Mouse (Mus musculus): ENCODE data around the gene Pdlim4. TPM values are rescaled to one million over a fixed set of nuclear protein-coding genes. Genes with fewer than 3 reads are reported as not detected.
A peak's percentile ranks its signal among the peaks of the same experiment; 100 is the strongest.

The Pdlim4 gene
- total RNA-seq (2022), result 1 to 10 TPM; 3.2 to 5.4 (median 3.9) TPM

- DNase-seq (ENCODE audit: low spot score in 2 of 2), result no peak
These were observed at the start of gene Pdlim4 for GRCm38 (mm10) chr11:54068520-54069371. Gene Pdlim4 (minus strand): TSS chr11:54069014.

- DNase-seq (ENCODE audit: low spot score in 2 of 2), result no peak
These were observed 48.3 kb upstream of the Pdlim4 start for GRCm38 (mm10) chr11:54117096-54117495.

GRCm38 (mm10) chr11:54116406-54116805 is 47.6 kb upstream of the Pdlim4 start:
- no peak for DNase-seq (ENCODE audit: low spot score in 2 of 2)

GRCm38 (mm10) chr11:54115911-54116310 is 47.1 kb upstream of the Pdlim4 start:
- no peak for DNase-seq (ENCODE audit: low spot score in 2 of 2)

GRCm38 (mm10) chr11:54115301-54115700 is 46.5 kb upstream of the Pdlim4 start:
- DNase-seq (ENCODE audit: low spot score in 2 of 2), result no peak

- no peak for DNase-seq (ENCODE audit: low spot score in 2 of 2)
These were observed 45.9 kb upstream of the Pdlim4 start for GRCm38 (mm10) chr11:54114746-54115145.

- DNase-seq (ENCODE audit: low spot score in 2 of 2), result peak in 1 of 2 experiments; percentile 39
These were observed 44.5 kb upstream of the Pdlim4 start for GRCm38 (mm10) chr11:54113352-54113751.

GRCm38 (mm10) chr11:54112920-54113319 is 44.1 kb upstream of the Pdlim4 start:
- peak; percentile 96 to 97 for DNase-seq (ENCODE audit: low spot score in 2 of 2)

GRCm38 (mm10) chr11:54111976-54112741 is 43.3 kb upstream of the Pdlim4 start:
- DNase-seq (ENCODE audit: low spot score in 2 of 2), result peak in 1 of 2 experiments; percentile 73

GRCm38 (mm10) chr11:54111291-54111690 is 42.5 kb upstream of the Pdlim4 start:
- no peak for DNase-seq (ENCODE audit: low spot score in 2 of 2)

GRCm38 (mm10) chr11:54108894-54109293 is 40.1 kb upstream of the Pdlim4 start:
- no peak for DNase-seq (ENCODE audit: low spot score in 2 of 2)

GRCm38 (mm10) chr11:54108131-54108530 is 39.3 kb upstream of the Pdlim4 start:
- no peak for DNase-seq (ENCODE audit: low spot score in 2 of 2)

- no peak for DNase-seq (ENCODE audit: low spot score in 2 of 2)
These were observed 38.4 kb upstream of the Pdlim4 start for GRCm38 (mm10) chr11:54107239-54107638.

- no peak for DNase-seq (ENCODE audit: low spot score in 2 of 2)
These were observed 37.9 kb upstream of the Pdlim4 start for GRCm38 (mm10) chr11:54106676-54107075.

- DNase-seq (ENCODE audit: low spot score in 2 of 2), result no peak
These were observed 36.2 kb upstream of the Pdlim4 start for GRCm38 (mm10) chr11:54105011-54105410.

GRCm38 (mm10) chr11:54102706-54103449 is 34.1 kb upstream of the Pdlim4 start:
- peak in 1 of 2 experiments; percentile 9 for DNase-seq (ENCODE audit: low spot score in 2 of 2)

GRCm38 (mm10) chr11:54101701-54102100 is 32.9 kb upstream of the Pdlim4 start:
- DNase-seq (ENCODE audit: low spot score in 2 of 2), result peak in 1 of 2 experiments; percentile 2

- peak; percentile 60 for DNase-seq (ENCODE audit: low spot score in 2 of 2)
These were observed 32.1 kb upstream of the Pdlim4 start for GRCm38 (mm10) chr11:54100692-54101591.

- peak in 1 of 2 experiments; percentile 5 for DNase-seq (ENCODE audit: low spot score in 2 of 2)
These were observed 31.4 kb upstream of the Pdlim4 start, which contains the start of gene P4ha2 for GRCm38 (mm10) chr11:54100045-54100691. Gene P4ha2 (plus strand): TSS chr11:54100095.

GRCm38 (mm10) chr11:54093000-54093399 is 24.2 kb upstream of the Pdlim4 start:
- peak; percentile 59 to 68 for DNase-seq (ENCODE audit: low spot score in 2 of 2)
